Mouse (Mus musculus): ENCODE data around the gene Sp9. TPM values are rescaled to one million over a fixed set of nuclear protein-coding genes. Genes with fewer than 3 reads are reported as not detected.

Sp9 gene
- polyA plus RNA-seq, 1 experiment: 0.07 TPM

DNA sequence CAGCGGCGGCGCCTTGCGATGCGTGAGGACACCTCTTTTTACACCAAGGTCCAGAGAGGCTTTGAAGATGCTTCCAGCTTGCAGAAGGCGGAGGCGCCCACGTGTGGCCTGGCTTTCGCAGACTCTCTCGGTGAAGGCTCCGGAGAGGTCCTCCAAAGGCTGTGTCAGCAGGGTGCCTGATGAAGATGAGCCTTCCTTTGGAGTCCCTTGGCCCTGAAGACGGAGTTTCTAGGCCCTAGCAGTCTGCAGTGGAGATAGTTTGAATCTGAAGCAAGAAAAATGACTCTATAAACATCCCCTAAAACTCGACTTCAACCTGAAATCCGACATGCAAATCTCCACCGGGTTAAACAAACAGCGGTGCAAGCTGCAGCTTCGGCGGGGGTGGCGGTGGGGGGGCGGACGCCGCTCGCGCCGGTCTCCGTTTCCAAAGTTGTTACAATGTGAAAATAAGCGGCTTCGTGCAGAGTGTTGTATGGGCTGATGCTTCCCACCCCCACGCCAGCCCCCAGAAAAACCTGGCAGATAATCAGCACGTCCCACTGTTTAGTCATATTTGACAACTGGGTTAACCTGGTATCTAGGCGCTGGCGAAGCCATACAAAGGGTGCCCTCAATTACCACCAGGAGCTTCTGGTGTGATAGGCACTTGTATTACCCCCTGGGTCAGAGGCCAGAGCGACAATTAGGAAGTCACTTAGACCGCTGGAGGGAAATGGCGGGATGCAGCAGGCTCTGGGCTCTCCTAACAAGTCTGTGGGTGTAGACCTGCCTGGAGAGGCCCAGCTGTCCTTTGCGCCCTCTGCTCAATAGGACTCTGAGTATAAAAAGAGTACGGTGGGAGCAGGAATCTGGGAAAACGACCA lies 899 bp upstream of the Sp9 start:
- TF ChIP-seq CTCF (IDR thresholded peaks at IDR 0.05; ENCODE audit: borderline replicate concordance, insufficient read depth, low read depth, low read length) (no peak), POLR2A (IDR thresholded peaks at IDR 0.05; ENCODE audit: borderline replicate concordance, insufficient read depth, low read length) (no peak)
- Histone ChIP-seq H3K27ac (ENCODE audit: insufficient read depth, low read length) (no peak overlapping the region), H3K4me3 (replicated peaks; ENCODE audit: insufficient read depth, low read depth, low read length) (no peak overlapping the region), H3K4me1 (ENCODE audit: control insufficient read depth, insufficient read depth, low read length) (no peaks in the 10 kb centered on the region), H3K27me3 (ENCODE audit: control insufficient read depth, insufficient read depth, low read length) (peaks cover 24% of the 10 kb centered on the region; the same call in 1 of the 2 replicates)
- peak in 1 of 2 experiments; percentile 43 for DNase-seq
- 3% methylated on average over 38 of the region's 38 CpGs for WGBS

DNA sequence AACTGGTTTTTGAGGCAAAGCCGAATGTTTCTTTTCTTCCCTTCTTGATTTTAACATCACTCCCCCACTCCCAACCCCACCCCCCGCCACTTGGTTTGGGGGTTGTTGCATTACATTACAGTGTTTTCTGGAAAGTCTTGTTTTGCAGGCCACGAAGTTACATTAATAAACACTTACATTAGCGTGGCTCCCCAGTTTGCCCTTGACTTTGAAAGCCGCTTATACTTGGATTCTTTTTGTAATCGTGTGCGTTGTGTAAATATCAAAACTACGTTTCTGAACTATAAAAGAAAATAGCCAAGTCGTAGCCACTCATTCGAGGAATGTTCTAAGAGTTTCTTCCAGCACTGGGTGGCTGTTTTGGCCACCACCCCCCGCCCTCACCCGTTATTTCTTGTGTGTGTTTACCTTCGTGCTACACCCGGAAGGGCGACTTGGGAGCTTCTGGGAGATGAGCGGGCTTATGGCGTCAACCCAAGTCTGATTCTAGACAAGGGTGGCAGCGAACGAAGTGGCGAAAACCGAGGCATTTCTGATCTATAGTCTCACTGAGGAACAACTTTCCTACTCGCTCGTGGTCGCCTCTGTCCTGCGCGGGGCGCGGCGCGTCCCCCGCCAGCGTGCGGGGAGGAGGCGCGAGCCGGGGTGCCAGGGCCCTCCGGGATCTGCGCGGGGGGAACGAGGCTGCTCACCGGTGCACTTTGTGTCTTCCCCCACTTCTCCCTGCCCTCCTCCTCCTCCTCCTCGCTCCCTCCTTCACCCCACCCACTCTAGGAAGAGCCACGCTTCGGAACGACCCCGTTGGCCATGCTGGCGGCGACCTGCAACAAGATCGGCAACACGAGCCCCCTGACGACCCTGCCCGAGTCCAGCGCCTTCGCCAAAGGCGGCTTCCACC lies 875 bp downstream of the Sp9 start:
- Histone ChIP-seq H3K4me3 (replicated peaks; ENCODE audit: insufficient read depth, low read depth, low read length) (no peak overlapping the region), H3K27me3 (ENCODE audit: control insufficient read depth, insufficient read depth, low read length) (peaks cover 30% of the 10 kb centered on the region; the same call in 1 of the 2 replicates), H3K4me1 (ENCODE audit: control insufficient read depth, insufficient read depth, low read length) (no peaks in the 10 kb centered on the region), H3K27ac (ENCODE audit: insufficient read depth, low read length) (no peak overlapping the region)
- DNase-seq: peak in 1 of 2 experiments; percentile 39
- 2% methylated on average over 54 of the region's 55 CpGs for WGBS
- TF ChIP-seq POLR2A (IDR thresholded peaks at IDR 0.05; ENCODE audit: borderline replicate concordance, insufficient read depth, low read length) (no peak), CTCF (IDR thresholded peaks at IDR 0.05; ENCODE audit: borderline replicate concordance, insufficient read depth, low read depth, low read length) (no peak)

DNA sequence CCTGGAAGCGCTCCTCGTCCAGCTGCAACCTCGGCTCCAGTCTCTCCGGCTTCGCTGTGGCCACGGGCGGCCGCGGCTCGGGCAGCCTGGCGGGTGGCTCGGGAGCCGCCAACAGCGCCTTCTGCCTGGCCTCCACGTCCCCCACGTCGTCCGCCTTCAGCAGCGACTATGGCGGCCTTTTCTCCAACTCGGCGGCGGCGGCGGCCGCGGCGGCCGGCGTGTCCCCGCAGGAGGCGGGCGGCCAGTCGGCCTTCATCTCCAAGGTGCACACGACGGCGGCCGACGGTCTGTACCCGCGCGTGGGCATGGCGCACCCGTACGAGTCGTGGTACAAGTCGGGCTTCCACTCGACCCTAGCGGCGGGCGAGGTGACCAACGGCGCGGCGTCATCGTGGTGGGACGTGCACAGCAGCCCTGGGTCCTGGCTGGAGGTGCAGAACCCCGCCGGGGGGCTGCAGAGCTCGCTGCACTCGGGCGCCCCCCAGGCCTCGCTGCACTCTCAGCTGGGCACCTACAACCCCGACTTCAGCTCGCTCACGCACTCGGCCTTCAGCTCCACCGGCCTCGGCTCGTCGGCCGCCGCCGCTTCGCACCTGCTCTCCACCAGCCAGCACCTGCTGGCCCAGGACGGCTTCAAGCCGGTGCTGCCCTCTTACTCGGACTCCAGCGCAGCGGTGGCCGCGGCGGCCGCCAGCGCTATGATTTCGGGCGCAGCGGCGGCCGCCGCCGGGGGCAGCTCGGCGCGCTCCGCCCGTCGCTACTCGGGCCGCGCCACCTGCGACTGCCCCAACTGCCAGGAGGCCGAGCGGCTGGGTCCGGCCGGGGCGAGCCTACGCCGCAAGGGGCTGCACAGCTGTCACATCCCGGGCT lies 1.8 kb downstream of the Sp9 start:
- no peak overlapping the region for H3K4me3 ChIP-seq (replicated peaks; ENCODE audit: insufficient read depth, low read depth, low read length)
- H3K4me1 ChIP-seq (ENCODE audit: control insufficient read depth, insufficient read depth, low read length): no peaks in the 10 kb centered on the region
- no peak for TF ChIP-seq CTCF (IDR thresholded peaks at IDR 0.05; ENCODE audit: borderline replicate concordance, insufficient read depth, low read depth, low read length)
- no peak for TF ChIP-seq POLR2A (IDR thresholded peaks at IDR 0.05; ENCODE audit: borderline replicate concordance, insufficient read depth, low read length)
- 1% methylated on average over 110 of the region's 110 CpGs for WGBS
- H3K27ac ChIP-seq (ENCODE audit: insufficient read depth, low read length): no peak overlapping the region
- peaks cover 31% of the 10 kb centered on the region; the same call in 1 of the 2 replicates for H3K27me3 ChIP-seq (ENCODE audit: control insufficient read depth, insufficient read depth, low read length)
- DNase-seq: peak in 1 of 2 experiments; percentile 31

DNA sequence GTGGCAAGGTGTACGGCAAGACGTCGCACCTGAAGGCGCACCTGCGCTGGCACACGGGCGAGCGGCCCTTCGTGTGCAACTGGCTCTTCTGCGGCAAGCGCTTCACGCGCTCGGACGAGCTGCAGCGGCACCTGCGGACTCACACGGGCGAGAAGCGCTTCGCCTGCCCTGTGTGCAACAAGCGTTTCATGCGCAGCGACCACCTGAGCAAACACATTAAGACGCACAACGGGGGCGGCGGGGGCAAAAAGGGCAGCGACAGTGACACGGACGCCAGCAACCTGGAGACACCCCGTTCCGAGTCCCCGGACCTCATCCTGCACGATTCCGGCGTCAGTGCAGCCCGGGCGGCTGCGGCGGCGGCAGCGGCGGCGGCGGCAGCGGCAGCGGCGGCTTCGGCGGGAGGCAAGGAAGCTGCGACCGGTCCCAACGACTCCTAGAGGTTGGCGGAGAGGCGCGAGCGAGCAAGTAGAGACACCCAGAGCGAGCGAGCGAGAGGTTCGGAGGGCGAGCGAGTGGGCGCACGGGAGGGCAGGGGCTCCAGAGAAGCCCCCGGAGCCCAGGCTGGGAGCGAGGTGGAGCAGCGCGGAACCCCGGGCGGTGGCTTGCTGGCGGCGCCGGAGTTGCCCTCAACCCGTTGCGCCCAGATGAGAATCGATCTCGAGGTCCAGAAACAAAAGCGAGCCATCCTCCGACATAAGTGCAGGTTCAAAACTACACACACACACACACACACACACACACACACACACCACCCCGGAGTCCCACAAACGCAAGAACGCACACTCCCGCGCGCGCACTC lies 2.6 kb downstream of the Sp9 start:
- peaks cover 31% of the 10 kb centered on the region; the same call in 1 of the 2 replicates for H3K27me3 ChIP-seq (ENCODE audit: control insufficient read depth, insufficient read depth, low read length)
- no peak overlapping the region for H3K27ac ChIP-seq (ENCODE audit: insufficient read depth, low read length)
- DNase-seq: peak in 1 of 2 experiments; percentile 56
- no peak overlapping the region for H3K4me3 ChIP-seq (replicated peaks; ENCODE audit: insufficient read depth, low read depth, low read length)
- H3K4me1 ChIP-seq (ENCODE audit: control insufficient read depth, insufficient read depth, low read length): no peaks in the 10 kb centered on the region
- no peak for TF ChIP-seq CTCF (IDR thresholded peaks at IDR 0.05; ENCODE audit: borderline replicate concordance, insufficient read depth, low read depth, low read length)
- TF ChIP-seq POLR2A (IDR thresholded peaks at IDR 0.05; ENCODE audit: borderline replicate concordance, insufficient read depth, low read length): no peak
- WGBS: 1% methylated on average over 78 of the region's 88 CpGs

DNA sequence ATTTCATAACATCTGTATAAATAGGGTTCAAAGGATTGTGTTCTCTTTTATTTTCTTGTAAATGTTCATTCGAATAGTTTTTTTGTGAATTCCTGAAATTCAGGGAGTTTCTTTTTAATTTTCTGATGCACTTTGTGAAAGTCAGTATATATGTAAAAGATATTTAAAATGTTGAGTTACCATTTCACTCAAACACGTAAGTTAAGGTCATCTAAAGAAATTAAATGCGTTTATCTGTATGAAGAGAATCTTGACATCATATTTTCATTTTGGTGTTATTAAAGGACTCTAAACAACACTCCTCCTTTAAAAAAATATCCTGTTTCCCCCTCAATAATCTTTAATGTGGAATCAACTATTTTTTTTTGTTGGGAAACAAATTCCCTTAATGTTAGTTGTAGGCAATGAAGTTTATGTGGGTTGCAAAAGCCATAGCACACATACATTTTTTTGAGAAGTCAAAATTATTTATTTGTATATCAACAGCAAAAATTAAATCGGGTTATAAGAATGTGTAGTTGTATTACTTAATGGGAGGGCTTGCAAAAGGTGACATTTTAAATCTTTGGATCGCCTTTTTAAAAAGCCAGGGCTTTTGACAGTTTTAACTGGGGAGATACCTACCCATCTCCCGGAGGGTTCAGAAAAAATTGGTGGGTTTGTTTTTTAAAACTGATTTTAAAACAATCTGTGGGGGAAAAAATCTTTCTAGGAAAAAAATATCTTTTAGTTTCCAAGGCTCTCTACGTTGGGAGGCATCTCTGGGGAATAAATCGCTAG lies 3.7 kb downstream of the Sp9 start:
- TF ChIP-seq POLR2A (IDR thresholded peaks at IDR 0.05; ENCODE audit: borderline replicate concordance, insufficient read depth, low read length): no peak
- TF ChIP-seq CTCF (IDR thresholded peaks at IDR 0.05; ENCODE audit: borderline replicate concordance, insufficient read depth, low read depth, low read length): no peak
- DNase-seq: no peak
- Histone ChIP-seq H3K4me3 (replicated peaks; ENCODE audit: insufficient read depth, low read depth, low read length) (no peak overlapping the region), H3K27ac (ENCODE audit: insufficient read depth, low read length) (no peak overlapping the region), H3K4me1 (ENCODE audit: control insufficient read depth, insufficient read depth, low read length) (no peaks in the 10 kb centered on the region), H3K27me3 (ENCODE audit: control insufficient read depth, insufficient read depth, low read length) (peaks cover 32% of the 10 kb centered on the region; the same call in 1 of the 2 replicates)
- 16% methylated on average over 8 of the region's 8 CpGs for WGBS

DNA sequence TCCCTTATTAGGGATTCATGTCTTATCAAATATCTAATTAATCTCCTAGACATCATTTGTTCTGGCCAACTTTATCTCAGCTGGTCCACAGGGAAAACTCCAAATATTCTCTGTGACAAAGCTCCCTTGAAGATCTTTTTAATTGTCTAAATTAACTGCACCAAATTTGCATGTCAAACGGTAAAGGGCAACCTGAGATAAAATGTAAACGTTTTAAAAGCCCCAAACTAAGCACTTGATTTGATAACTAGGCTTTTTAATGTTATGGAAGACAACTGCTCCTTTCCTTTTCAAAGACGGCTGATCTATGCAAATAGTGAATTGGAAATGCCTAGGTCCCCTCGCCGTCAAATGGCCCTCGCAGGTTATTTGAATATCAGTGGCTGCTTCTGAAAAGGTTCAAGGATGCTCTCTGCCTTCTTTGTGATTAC lies 4.4 kb downstream of the Sp9 start:
- DNase-seq: no peak
- no peak for TF ChIP-seq POLR2A (IDR thresholded peaks at IDR 0.05; ENCODE audit: borderline replicate concordance, insufficient read depth, low read length)
- TF ChIP-seq CTCF (IDR thresholded peaks at IDR 0.05; ENCODE audit: borderline replicate concordance, insufficient read depth, low read depth, low read length): no peak
- WGBS: 3% methylated on average over 6 of the region's 6 CpGs
- H3K27ac ChIP-seq (ENCODE audit: insufficient read depth, low read length): no peak overlapping the region
- no peak overlapping the region for H3K4me3 ChIP-seq (replicated peaks; ENCODE audit: insufficient read depth, low read depth, low read length)
- H3K27me3 ChIP-seq (ENCODE audit: control insufficient read depth, insufficient read depth, low read length): peaks cover 34% of the 10 kb centered on the region; the same call in 1 of the 2 replicates
- no peaks in the 10 kb centered on the region for H3K4me1 ChIP-seq (ENCODE audit: control insufficient read depth, insufficient read depth, low read length)
